Mouse (Mus musculus) right cerebral cortex, adult 2 months (tissue): ENCODE data around the gene Lrit3.

Experiments
- DNase-seq, 2 experiments: peaks; one replicate each; pipeline ENCODE4 v3.0.0; 2021 to 2022; ENCODE audit warnings: low spot score in 2 of 2

Gene Lrit3

GRCm38 (mm10) chr3:129803765-129804164 is at the start of gene Lrit3:
Lrit3 (minus strand) TSS chr3:129804030.
- no peak for DNase-seq

GRCm38 (mm10) chr3:129846846-129847245 is 43.0 kb upstream of the Lrit3 start:
- DNase-seq = no peak

GRCm38 (mm10) chr3:129845868-129846267 is 42.0 kb upstream of the Lrit3 start:
- DNase-seq = no peak

GRCm38 (mm10) chr3:129838017-129838416 is 34.2 kb upstream of the Lrit3 start:
- DNase-seq = no peak

GRCm38 (mm10) chr3:129836965-129837364 is 33.1 kb upstream of the Lrit3 start:
- no peak for DNase-seq

GRCm38 (mm10) chr3:129836051-129836697 is 32.3 kb upstream of the Lrit3 start:
- DNase-seq = no peak

- DNase-seq = no peak
These were observed 31.6 kb upstream of the Lrit3 start, which contains the start of gene Cfi for GRCm38 (mm10) chr3:129835388-129835934. Cfi (plus strand) TSS chr3:129835884.

GRCm38 (mm10) chr3:129831035-129831568 is 27.3 kb upstream of the Lrit3 start, which contains the start of gene Gar1:
Gar1 (minus strand) TSS chr3:129831396.
- peak; percentile 97 to 98 for DNase-seq

GRCm38 (mm10) chr3:129830626-129831025 is 26.8 kb upstream of the Lrit3 start:
- DNase-seq = no peak

GRCm38 (mm10) chr3:129827691-129828090 is 23.9 kb upstream of the Lrit3 start:
- no peak for DNase-seq

- no peak for DNase-seq
These were observed 22.9 kb upstream of the Lrit3 start for GRCm38 (mm10) chr3:129826691-129827090.

- no peak for DNase-seq
These were observed 21.1 kb upstream of the Lrit3 start for GRCm38 (mm10) chr3:129824891-129825290.

GRCm38 (mm10) chr3:129824146-129824545 is 20.3 kb upstream of the Lrit3 start:
- no peak for DNase-seq

- DNase-seq = no peak
These were observed 19.5 kb upstream of the Lrit3 start for GRCm38 (mm10) chr3:129823293-129823692.

GRCm38 (mm10) chr3:129822206-129822775 is 18.5 kb upstream of the Lrit3 start, which contains the start of gene Rrh:
Rrh (minus strand) TSS chr3:129822587.
- no peak for DNase-seq

- DNase-seq = no peak
These were observed 17.9 kb upstream of the Lrit3 start for GRCm38 (mm10) chr3:129821736-129822135.

- no peak for DNase-seq
These were observed 17.0 kb upstream of the Lrit3 start for GRCm38 (mm10) chr3:129820847-129821246.

GRCm38 (mm10) chr3:129799011-129799410 is 4.8 kb downstream of the Lrit3 start:
- no peak for DNase-seq

GRCm38 (mm10) chr3:129798551-129798950 is 5.3 kb downstream of the Lrit3 start:
- no peak for DNase-seq

GRCm38 (mm10) chr3:129797341-129797740 is 6.5 kb downstream of the Lrit3 start:
- DNase-seq = no peak

GRCm38 (mm10) chr3:129793801-129794200 is 10.0 kb downstream of the Lrit3 start:
- no peak for DNase-seq

- DNase-seq = no peak
These were observed 21.1 kb downstream of the Lrit3 start for GRCm38 (mm10) chr3:129782746-129783145.

- no peak for DNase-seq
These were observed 22.4 kb downstream of the Lrit3 start for GRCm38 (mm10) chr3:129781435-129781834.
